Mouse (Mus musculus) stomach, postnatal 0 days (tissue): ENCODE results near the gene Gng8.

Experiments used
- CTCF ChIP-seq: IDR thresholded peaks from 2 replicates; pipeline ENCODE4 v1.5.1; 2016; ENCODE audit warnings: antibody characterized with exemption, low read depth, mild to moderate bottlenecking, moderate library complexity
- EP300 ChIP-seq: optimal IDR thresholded peaks from 2 replicates; pipeline ENCODE3; 2016; ENCODE audit warnings: antibody characterized with exemption

GRCm38 (mm10) chr7:16872478-16872877 is 19.1 kb upstream of the Gng8 start:
- TF ChIP-seq CTCF (no peak), EP300 (no peak)
